Mouse (Mus musculus): ENCODE results near the gene Supt4a.

DNA sequence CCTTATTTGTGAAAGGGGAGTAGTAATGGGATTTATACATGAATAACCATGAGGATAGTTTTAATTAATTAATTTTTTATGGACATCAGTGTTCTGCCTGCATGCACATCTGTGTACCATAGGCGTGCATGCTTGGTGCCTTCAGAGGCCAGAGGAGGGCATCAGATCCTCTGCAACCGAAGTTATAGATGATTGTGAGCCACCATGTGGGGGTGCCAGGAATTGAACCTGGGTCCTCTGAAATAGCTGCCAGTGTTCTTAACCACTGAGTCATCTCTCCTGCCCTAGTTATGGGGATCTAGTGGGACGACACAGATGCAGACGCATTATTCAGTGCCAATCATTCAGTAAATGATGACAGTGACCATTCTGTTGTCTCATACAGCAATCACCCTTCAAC lies 14.5 kb upstream of the Supt4a start:
- no peak for TF ChIP-seq GATA1 (IDR thresholded peaks at IDR 0.05; ENCODE audit: borderline replicate concordance, low read length)
- no peak for TF ChIP-seq FLI1 (IDR thresholded peaks at IDR 0.05; ENCODE audit: low read length)

Measured in megakaryocyte, embryonic 14.5 days (primary cell).